Mouse (Mus musculus): ENCODE measurements at regions not wholly inside any gene's neighbourhood (a gene's known extent, or its start where the extent isn't known, plus 50 kb on each side); places are given as distances from the start of the nearest gene placed in this dataset.
A peak's percentile ranks its signal among the peaks of the same experiment; 100 is the strongest.

DNA sequence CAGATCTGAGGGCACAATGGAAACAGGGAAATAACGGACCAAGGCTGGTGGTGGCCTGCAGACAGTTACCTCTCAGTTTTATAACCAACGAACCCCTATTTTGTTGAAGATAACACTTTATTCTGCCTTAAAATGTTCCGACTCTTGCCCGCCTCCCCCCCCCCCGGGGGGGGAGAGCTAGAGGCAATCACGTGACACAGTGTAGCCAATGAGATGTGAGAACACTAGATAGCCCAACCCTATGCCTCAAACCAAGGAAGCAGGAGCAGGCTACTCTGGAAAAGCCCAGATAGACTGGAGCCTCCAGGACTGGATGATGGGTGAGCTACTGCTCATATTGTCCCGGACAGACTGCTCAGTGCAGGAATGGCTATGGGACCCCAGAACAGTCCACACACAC lies 272.9 kb downstream of the Ptpru start:
- DNase-seq (ENCODE audit: low spot score in 2 of 2): no peak

- DNase-seq (ENCODE audit: low spot score in 2 of 2): no peak
Measured at GRCm38 (mm10) chr4:131567241-131567640, 270.8 kb downstream of the Ptpru start.

DNA sequence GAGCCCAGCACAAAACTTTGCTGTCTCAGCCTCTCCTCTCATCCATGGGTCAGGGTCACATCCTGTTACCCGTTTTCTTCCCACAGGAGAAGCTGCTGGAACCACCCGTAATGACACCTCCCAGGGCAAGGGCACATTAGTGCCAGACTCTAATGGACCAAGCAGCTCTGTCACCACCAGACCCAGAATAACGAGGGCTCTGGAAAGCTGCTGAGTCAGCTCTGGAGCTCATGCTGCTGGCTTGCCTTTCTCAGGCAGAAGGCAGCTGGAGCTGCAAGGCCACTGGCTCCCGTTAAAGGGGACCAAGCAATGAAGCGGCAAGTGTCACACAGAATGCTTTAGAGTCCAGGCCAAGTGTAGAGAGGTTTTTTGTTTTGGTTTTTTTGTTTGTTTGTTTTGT lies 268.9 kb downstream of the Ptpru start:
- DNase-seq (ENCODE audit: low spot score in 2 of 2): no peak

DNA sequence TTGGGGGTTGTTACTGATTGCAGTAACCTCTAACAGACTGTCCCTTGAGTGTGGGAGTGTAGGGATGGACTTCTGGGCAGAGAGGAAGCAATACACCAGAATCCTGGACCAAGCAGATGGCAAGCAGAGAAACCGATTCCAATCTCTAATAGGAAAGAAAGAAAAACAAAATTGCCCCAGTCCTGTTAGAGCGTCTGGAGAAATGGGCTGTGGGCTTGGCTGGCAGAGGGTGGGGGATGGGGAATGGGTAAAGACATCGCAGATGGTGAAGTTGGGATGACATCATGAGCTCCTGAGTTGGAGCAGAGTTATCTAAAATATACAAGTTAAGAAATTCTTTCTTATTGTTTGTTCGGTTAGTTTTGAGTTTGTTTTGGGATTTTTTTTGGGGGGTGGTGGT lies 260.5 kb downstream of the Ptpru start:
- DNase-seq (ENCODE audit: low spot score in 2 of 2): peak in 1 of 2 experiments; percentile 5

DNA sequence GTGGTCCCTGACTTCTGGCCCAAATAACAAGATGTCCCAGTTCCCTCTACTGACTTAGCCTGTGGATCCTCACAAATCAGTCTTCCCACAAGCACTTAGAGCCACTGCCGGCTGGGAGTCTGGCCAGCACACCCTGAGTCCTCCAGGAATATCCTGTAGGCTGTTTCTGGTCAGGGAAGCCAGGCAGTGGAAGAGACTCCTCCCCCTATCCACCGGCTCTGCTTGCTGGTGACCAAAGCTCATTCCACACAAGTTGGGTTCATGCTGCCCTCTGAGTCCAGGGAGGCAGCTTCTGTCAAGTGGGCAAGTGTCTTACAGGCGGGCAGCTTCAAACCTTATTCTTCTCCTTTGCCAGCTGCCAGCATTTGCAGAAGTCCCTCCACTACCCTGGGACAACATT lies 252.1 kb downstream of the Ptpru start:
- DNase-seq (ENCODE audit: low spot score in 2 of 2): no peak

- no peak for DNase-seq (ENCODE audit: low spot score in 2 of 2)
Measured at GRCm38 (mm10) chr4:131587536-131587935, 250.6 kb downstream of the Ptpru start.

DNA sequence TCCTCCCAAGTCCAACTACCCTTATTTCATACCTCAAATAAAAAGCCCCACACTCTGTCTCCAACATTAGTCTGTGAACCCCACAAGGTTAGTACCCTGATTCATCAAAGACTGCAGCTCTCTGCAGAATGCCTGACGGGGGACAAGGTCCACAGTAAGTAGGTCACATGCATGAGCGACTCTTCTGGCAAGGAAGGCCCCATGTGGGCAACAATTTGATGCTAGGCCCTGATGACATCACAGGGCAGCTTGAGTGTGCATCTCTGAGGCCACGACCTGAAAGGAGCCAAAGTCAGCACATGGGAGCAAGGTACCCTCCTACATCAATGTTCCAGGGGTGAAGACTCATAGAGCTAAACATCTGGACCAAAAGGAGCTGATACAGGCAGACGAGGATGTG lies 248.0 kb downstream of the Ptpru start:
- no peak for DNase-seq (ENCODE audit: low spot score in 2 of 2)

GRCm38 (mm10) chr4:131591456-131591855 lies 246.6 kb downstream of the Ptpru start:
- no peak for DNase-seq (ENCODE audit: low spot score in 2 of 2)

DNA sequence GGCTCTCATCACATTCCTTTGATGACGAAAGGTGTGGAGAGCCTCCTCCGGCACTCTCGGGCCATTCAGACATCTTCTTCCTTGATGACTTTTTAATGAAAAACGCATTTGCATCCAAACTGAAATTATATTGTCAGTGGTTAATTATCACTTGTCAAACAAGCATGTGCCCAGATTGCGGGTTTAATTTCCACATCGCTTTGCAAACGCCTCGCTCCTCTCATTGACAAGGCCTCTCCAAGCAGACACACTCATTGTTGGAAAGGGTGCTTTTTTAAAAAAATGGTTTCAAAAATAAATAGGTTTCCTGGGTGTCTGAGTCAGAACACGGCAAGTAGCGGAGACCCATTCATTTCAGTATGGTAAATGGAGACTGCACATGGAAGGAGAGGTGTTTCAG lies 240.1 kb downstream of the Ptpru start:
- peak in 1 of 2 experiments; percentile 12 for DNase-seq (ENCODE audit: low spot score in 2 of 2)

GRCm38 (mm10) chr4:131614434-131614833 lies 223.7 kb downstream of the Ptpru start:
- no peak for DNase-seq (ENCODE audit: low spot score in 2 of 2)

DNA sequence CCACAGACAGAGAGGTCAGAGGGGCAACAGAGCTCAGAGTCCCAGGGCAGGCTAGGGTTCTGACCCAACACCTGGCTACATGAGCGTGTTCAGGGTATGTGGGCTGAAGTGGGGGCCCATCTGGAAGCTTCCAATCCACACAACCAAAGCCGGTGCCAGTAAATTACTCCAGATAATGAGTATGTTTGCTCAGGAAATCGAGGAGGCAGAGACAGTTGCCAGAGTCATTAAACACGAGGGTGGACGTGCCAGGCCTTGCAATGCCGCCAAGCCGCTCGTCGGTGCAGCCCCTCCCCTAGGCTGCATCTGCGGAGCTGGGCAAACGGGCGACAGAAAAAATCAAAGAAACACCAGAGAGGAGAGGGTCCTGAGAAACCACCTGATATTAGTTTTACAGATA lies 222.5 kb downstream of the Ptpru start:
- peak; percentile 11 to 56 for DNase-seq (ENCODE audit: low spot score in 2 of 2)

DNA sequence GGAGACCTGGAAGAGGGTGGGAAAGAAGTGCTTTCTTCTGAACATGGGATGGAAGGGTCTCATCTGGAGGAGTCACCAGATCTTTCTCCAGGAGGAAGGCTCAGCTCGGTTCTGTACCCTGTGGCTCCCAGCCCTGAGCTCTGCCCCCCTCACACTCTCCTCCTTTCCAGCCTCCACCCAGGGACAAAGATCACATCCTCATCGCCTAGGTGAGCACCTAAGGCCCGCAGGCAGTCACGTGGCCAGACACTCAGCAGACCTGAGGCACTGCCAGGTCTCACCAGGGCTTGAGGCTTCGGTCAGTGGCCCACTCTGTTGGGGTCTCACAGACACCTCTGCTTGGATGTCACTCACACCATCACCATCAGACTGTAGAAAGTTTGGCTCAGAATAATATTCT lies 200.0 kb downstream of the Ptpru start:
- no peak for DNase-seq (ENCODE audit: low spot score in 2 of 2)

DNA sequence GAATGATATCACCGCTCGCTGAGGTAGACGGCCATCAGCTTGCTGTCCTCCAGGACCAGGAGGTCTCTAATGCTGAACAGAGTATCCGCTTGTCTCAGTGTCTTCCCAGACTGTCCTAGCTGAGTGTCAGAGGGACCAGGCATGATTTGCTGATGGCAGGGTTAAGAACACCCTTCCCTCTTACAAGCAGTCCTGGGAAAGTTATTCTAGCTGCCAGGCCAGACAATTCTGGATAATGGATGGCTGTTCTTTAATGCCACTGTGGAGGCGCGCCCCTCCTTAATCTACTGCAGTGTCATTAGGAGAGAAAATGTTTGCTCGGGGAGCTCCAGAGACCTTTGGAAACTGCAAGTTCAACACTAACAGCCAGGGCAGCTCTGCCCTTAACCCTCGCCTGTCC lies 182.1 kb downstream of the Ptpru start:
- no peak for DNase-seq (ENCODE audit: low spot score in 2 of 2)

- no peak for DNase-seq (ENCODE audit: low spot score in 2 of 2)
Measured at GRCm38 (mm10) chr4:131657922-131658321, 180.2 kb downstream of the Ptpru start.

- no peak for DNase-seq (ENCODE audit: low spot score in 2 of 2)
Measured at GRCm38 (mm10) chr4:131660931-131661330, 177.2 kb downstream of the Ptpru start.

GRCm38 (mm10) chr4:131671784-131672515 lies 166.1 kb downstream of the Ptpru start:
- no peak for DNase-seq (ENCODE audit: low spot score in 2 of 2)

GRCm38 (mm10) chr4:131677966-131678365 lies 160.1 kb downstream of the Ptpru start:
- no peak for DNase-seq (ENCODE audit: low spot score in 2 of 2)

- DNase-seq (ENCODE audit: low spot score in 2 of 2): no peak
Measured at GRCm38 (mm10) chr4:131683176-131683575, 154.9 kb downstream of the Ptpru start.

DNA sequence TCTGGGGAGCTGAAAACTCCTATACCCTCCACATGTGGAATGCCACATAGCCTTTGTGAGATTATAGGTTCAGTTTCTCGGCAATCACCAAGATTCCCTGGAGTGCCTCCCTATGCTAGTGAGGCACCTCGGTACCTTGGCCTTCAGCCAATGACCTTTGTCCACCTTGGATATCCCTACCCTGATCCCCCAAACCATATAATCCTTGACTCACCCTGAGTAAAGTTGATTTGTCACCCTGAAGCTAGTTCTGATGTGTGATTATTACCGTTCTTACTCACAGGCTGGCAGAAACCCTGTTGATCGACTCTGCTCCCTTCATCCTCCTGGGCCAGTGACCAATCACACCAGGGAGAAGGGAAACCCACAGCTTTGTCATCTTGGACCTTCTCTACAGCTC lies 152.5 kb downstream of the Ptpru start:
- no peak for DNase-seq (ENCODE audit: low spot score in 2 of 2)

GRCm38 (mm10) chr4:131694232-131694631 lies 143.9 kb downstream of the Ptpru start:
- no peak for DNase-seq (ENCODE audit: low spot score in 2 of 2)

GRCm38 (mm10) chr4:131695941-131696912 lies 141.9 kb downstream of the Ptpru start:
- DNase-seq (ENCODE audit: low spot score in 2 of 2): peak; percentile 18 to 28

Data from layer of hippocampus, adult 8-10 months (tissue).